Mouse (Mus musculus) spleen, adult 2 months (tissue): ENCODE measurements around the gene Mfsd9.

ENCODE experiments used
- CTCF ChIP-seq: fragments of 200-500 bp; IDR thresholded peaks from 2 replicates; pipeline ENCODE4 v1.5.1; 2011; ENCODE audit warnings: mild to moderate bottlenecking, inconsistent platforms; ENCODE audit not compliant: insufficient read depth, insufficient read length, insufficient replicate concordance; ENCODE audit errors: extremely low read depth
- POLR2A ChIP-seq: fragments of 200-500 bp; IDR thresholded peaks from 2 replicates; pipeline ENCODE4 v1.6.1; 2011; ENCODE audit warnings: low read depth, low read length, inconsistent platforms

GRCm38 (mm10) chr1:40746089-40746488 lies 44.4 kb downstream of the Mfsd9 start:
- TF ChIP-seq CTCF (no peak), POLR2A (no peak)
